Mouse (Mus musculus): ENCODE measurements around the gene Jup. TPM values are rescaled to one million over a fixed set of nuclear protein-coding genes. Genes with fewer than 3 reads are reported as not detected.
"Not testable (repeated sequence)": the region's sequence is repeated elsewhere in the genome, so short reads cannot be mapped to it uniquely, and the experiment has no call there.

Gene Jup
- total and polyA plus RNA-seq, 2 experiments from 2014 or later: 135 to 319 TPM

DNA sequence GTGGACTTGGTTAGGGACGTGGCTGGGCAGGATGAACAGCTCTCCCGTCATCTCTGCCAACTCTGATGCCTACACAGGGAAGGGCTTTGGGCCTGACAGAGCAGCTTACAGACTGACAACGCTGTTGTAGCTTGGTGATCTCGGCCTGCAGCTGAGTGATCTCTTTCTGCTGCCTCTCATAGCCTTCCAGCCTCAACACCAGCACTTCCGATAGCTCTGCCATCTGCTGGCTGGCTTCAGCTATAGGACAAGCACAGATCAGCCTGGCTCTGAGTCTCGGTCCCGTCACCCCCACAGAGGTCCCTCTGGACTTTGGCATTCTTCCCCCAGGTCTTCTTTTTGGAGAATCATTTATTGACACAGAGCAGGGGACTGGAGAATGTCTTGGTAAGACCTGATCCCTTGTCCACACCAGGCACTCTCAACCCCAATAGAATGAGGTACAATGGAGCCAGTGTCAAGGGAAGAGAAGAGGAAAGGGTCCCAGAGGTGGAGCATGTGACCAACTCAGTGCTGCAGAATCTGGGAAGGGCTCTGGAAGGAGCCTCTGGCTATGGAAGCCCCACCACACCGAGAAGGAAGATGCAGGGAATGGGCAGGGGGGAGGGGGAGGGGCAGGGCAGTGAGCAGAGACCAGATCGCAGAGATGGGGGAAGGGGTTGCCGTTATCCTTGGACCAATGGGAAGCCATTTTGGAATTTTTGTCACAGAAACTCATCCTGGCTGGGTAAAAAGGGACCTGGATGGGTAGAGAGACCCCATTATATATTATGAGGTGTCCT is 45.3 kb downstream of the Jup start:
- H3K9ac ChIP-seq (replicated peaks; ENCODE audit: low read depth, low read length): no peak overlapping the region
- no peaks in the 10 kb centered on the region for H3K9me3 ChIP-seq (replicated peaks; ENCODE audit: control insufficient read depth, low read length)
- H3K4me1 ChIP-seq (ENCODE audit: control insufficient read depth, insufficient read depth): no peaks in the 10 kb centered on the region
- H3K36me3 ChIP-seq (replicated peaks; ENCODE audit: control insufficient read depth, insufficient read depth, low read length): no peaks in the 10 kb centered on the region
- H3K27me3 ChIP-seq (ENCODE audit: control insufficient read depth, insufficient read depth, low read length): peaks cover 32% of the 10 kb centered on the region
- TF ChIP-seq CTCF (IDR thresholded peaks at IDR 0.05; ENCODE audit: low read depth) (peak; percentile 68), EP300 (IDR thresholded peaks at IDR 0.05; ENCODE audit: low read depth) (no peak)
- ATAC-seq (ENCODE audit: insufficient read depth, low read depth) (0 out of 2 replicates have a peak, but pooled peaks have one; percentile 38), DNase-seq (ENCODE audit: low spot score) (peak; percentile 54)
- 30% methylated on average over 10 of the region's 10 CpGs for WGBS
- no peak overlapping the region for H3K4me2 ChIP-seq (ENCODE audit: low read depth, low read length)
- no peak overlapping the region for H3K27ac ChIP-seq (ENCODE audit: low read depth)
- H3K4me3 ChIP-seq (ENCODE audit: low read depth, low read length): no peak overlapping the region

DNA sequence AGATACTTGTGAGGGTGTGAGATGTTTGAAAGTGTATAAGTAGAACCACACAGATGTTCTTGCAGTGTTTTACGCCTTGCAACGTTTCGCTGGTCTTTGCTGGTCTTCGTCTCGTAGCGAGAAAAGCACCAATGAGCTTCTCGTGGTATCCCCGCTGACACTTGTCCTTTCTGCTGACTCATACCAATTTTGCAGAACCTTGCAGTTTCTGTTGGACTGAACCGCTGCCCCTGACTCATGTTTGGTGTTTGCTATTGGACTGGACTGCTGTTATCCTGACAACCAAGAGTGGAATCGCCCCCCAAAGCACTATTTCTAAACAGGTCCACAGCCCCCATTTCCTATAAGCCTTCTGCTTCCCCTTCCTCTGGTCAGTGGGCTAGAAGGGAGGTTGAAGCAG is 53.3 kb downstream of the Jup start:
- DNase-seq (ENCODE audit: low spot score) (no peak), ATAC-seq (ENCODE audit: insufficient read depth, low read depth) (no peak)
- Histone ChIP-seq H3K4me2 (ENCODE audit: low read depth, low read length) (no peak overlapping the region), H3K27ac (ENCODE audit: low read depth) (no peak overlapping the region), H3K9me3 (replicated peaks; ENCODE audit: control insufficient read depth, low read length) (no peaks in the 10 kb centered on the region), H3K9ac (replicated peaks; ENCODE audit: low read depth, low read length) (no peak overlapping the region), H3K36me3 (replicated peaks; ENCODE audit: control insufficient read depth, insufficient read depth, low read length) (no peaks in the 10 kb centered on the region), H3K4me3 (ENCODE audit: low read depth, low read length) (no peak overlapping the region), H3K27me3 (ENCODE audit: control insufficient read depth, insufficient read depth, low read length) (no peaks in the 10 kb centered on the region), H3K4me1 (ENCODE audit: control insufficient read depth, insufficient read depth) (no peaks in the 10 kb centered on the region)
- 85% methylated on average over 10 of the region's 10 CpGs for WGBS
- no peak for TF ChIP-seq CTCF (IDR thresholded peaks at IDR 0.05; ENCODE audit: low read depth)
- no peak for TF ChIP-seq EP300 (IDR thresholded peaks at IDR 0.05; ENCODE audit: low read depth)

- ATAC-seq (ENCODE audit: insufficient read depth, low read depth) (no peak), DNase-seq (ENCODE audit: low spot score) (no peak)
- 65% methylated on average over 3 of the region's 3 CpGs for WGBS
- no peak overlapping the region for H3K4me2 ChIP-seq (ENCODE audit: low read depth, low read length)
- H3K27ac ChIP-seq (ENCODE audit: low read depth): no peak overlapping the region
- TF ChIP-seq EP300 (IDR thresholded peaks at IDR 0.05; ENCODE audit: low read depth) (no peak), CTCF (IDR thresholded peaks at IDR 0.05; ENCODE audit: low read depth) (no peak)
- no peak overlapping the region for H3K9ac ChIP-seq (replicated peaks; ENCODE audit: low read depth, low read length)
- no peaks in the 10 kb centered on the region for H3K9me3 ChIP-seq (replicated peaks; ENCODE audit: control insufficient read depth, low read length)
- H3K27me3 ChIP-seq (ENCODE audit: control insufficient read depth, insufficient read depth, low read length): no peaks in the 10 kb centered on the region
- no peaks in the 10 kb centered on the region for H3K36me3 ChIP-seq (replicated peaks; ENCODE audit: control insufficient read depth, insufficient read depth, low read length)
- H3K4me1 ChIP-seq (ENCODE audit: control insufficient read depth, insufficient read depth): no peaks in the 10 kb centered on the region
- H3K4me3 ChIP-seq (ENCODE audit: low read depth, low read length): no peak overlapping the region
Observed at GRCm38 (mm10) chr11:100335731-100336130, 61.8 kb downstream of the Jup start.

DNA sequence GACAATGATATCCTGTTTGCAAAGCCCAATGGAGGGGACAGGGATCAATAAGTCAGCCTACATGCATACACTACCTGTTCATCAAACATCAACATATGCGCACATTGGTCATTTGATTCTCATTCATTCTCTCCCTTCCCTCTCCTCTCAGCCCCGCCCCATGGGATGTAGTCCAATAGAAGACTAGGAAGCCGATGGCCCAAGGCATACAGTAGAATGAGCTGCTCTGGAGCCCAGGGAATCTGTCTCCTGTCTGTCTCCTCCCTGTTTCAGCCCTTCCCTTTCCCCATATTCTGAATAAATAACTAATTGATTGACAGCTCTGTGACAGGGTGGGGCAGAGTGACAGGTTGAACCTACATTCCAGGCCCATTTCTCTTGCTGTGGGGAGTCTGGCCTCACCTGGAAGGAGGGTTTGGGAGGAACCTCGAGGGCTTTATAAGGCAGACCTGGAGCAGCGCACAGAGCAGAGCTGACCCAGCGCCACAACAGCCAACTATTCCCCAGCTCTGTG is 63.6 kb downstream of the Jup start, which contains the start of gene Gast:
Gene Gast (plus strand): TSS at position 464 of the 514 bp plus-strand sequence.
- Histone ChIP-seq H3K4me1 (ENCODE audit: control insufficient read depth, insufficient read depth) (no peaks in the 10 kb centered on the region), H3K36me3 (replicated peaks; ENCODE audit: control insufficient read depth, insufficient read depth, low read length) (no peaks in the 10 kb centered on the region), H3K27ac (ENCODE audit: low read depth) (no peak within 1 kb of the TSS), H3K4me3 (ENCODE audit: low read depth, low read length) (no peak within 1 kb of the TSS), H3K9ac (replicated peaks; ENCODE audit: low read depth, low read length) (no peak within 1 kb of the TSS), H3K27me3 (ENCODE audit: control insufficient read depth, insufficient read depth, low read length) (no peaks in the 10 kb centered on the region), H3K4me2 (ENCODE audit: low read depth, low read length) (no peak within 1 kb of the TSS), H3K9me3 (replicated peaks; ENCODE audit: control insufficient read depth, low read length) (no peaks in the 10 kb centered on the region)
- no peak for TF ChIP-seq CTCF (IDR thresholded peaks at IDR 0.05; ENCODE audit: low read depth)
- no peak for TF ChIP-seq EP300 (IDR thresholded peaks at IDR 0.05; ENCODE audit: low read depth)
- DNase-seq (ENCODE audit: low spot score): no peak
- 78% methylated on average over 6 of the region's 6 CpGs for WGBS
- ATAC-seq (ENCODE audit: insufficient read depth, low read depth): no peak

DNA sequence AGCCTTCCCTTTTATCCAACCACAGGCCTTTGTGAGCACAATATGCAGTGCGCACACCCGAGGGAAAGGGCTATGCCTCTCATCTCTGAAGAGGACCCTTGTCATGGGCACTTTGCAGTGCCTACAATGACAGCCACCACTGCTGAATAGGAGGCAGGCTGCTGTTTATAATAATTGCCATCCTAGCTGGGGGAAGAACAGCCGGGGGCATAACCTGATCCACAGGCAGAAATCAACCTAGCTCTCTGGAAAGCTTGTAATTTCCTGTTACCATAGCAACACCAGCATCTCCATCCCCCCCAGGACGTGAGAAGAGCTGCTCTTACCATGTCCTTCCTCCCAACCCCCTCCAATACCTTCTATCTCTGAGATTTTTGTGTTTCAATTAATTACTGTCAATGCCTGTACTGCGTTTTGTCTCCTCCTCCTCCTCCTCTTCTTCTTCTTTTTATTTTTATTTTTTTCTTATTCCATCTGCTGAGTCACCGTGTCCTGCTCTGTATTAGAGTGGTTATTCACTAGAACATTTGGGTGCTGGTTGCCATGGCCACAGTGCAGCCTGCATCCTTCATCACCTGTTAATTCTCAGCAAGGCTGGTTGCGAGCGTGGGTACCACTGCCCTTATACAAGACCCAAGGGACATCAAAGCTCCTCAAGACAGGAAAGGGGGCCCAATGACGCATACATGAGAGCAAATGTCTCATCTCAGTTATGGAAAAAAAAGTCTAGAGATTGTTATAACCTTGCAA is 64.6 kb downstream of the Jup start:
- WGBS: 67% methylated on average over 9 of the region's 9 CpGs
- TF ChIP-seq EP300 (IDR thresholded peaks at IDR 0.05; ENCODE audit: low read depth): no peak
- TF ChIP-seq CTCF (IDR thresholded peaks at IDR 0.05; ENCODE audit: low read depth): no peak
- no peak for DNase-seq (ENCODE audit: low spot score)
- Histone ChIP-seq H3K9ac (replicated peaks; ENCODE audit: low read depth, low read length) (no peak overlapping the region), H3K4me1 (ENCODE audit: control insufficient read depth, insufficient read depth) (no peaks in the 10 kb centered on the region), H3K36me3 (replicated peaks; ENCODE audit: control insufficient read depth, insufficient read depth, low read length) (no peaks in the 10 kb centered on the region), H3K27ac (ENCODE audit: low read depth) (no peak overlapping the region), H3K9me3 (replicated peaks; ENCODE audit: control insufficient read depth, low read length) (no peaks in the 10 kb centered on the region), H3K27me3 (ENCODE audit: control insufficient read depth, insufficient read depth, low read length) (no peaks in the 10 kb centered on the region), H3K4me2 (ENCODE audit: low read depth, low read length) (no peak overlapping the region), H3K4me3 (ENCODE audit: low read depth, low read length) (no peak overlapping the region)
- ATAC-seq (ENCODE audit: insufficient read depth, low read depth): no peak

- not testable (repeated sequence) for H3K4me1 ChIP-seq (ENCODE audit: control insufficient read depth, insufficient read depth); H3K4me2 ChIP-seq (ENCODE audit: low read depth, low read length); H3K9me3 ChIP-seq (replicated peaks; ENCODE audit: control insufficient read depth, low read length); ATAC-seq (ENCODE audit: insufficient read depth, low read depth); DNase-seq (ENCODE audit: low spot score); H3K27me3 ChIP-seq (ENCODE audit: control insufficient read depth, insufficient read depth, low read length); H3K27ac ChIP-seq (ENCODE audit: low read depth); H3K4me3 ChIP-seq (ENCODE audit: low read depth, low read length); H3K9ac ChIP-seq (replicated peaks; ENCODE audit: low read depth, low read length); H3K36me3 ChIP-seq (replicated peaks; ENCODE audit: control insufficient read depth, insufficient read depth, low read length)
- WGBS: 58% methylated on average over 8 of the region's 8 CpGs
Observed at GRCm38 (mm10) chr11:100330816-100331375, 66.7 kb downstream of the Jup start.
